13 mouse cellular contexts compared by ENCODE assay signal in the genomic region with DNA sequence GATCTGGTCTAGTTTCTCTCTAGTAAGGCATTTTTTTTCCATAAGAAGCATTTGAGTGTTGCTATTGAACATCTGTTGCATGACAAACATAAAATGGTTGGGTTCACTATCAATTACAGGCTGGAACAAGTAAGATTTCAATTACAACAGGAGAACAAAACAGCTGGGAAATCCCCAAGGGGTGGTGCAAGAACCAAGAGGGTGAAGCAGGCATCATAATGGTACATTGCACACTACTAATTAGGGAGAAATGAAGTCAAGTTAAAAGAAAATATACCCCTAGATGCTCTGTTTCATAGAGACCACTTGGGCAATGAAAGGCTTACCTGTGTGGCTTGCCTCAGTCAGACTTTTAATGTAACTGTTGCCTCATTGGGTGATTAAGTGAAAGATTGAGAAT.
"Had no signal": no experiment of that assay in that cellular context is flagged by ENCODE, and none has a peak within 500 bp of the region (broad histone marks: within the 10 kb centered on the region; RNA-seq: fewer than 3 reads in every experiment).

No protein-coding gene starts in this region.

- ATAC-seq: intestine, embryonic 16.5 days; lung, postnatal 0 days had no signal

- H3K27ac ChIP-seq: kidney, embryonic 15.5 days; limb, embryonic 13.5 days; liver, embryonic 14.5 days had no signal

- H3K9me3 ChIP-seq: kidney, embryonic 15.5 days; limb, embryonic 13.5 days had no signal

- H3K4me1 ChIP-seq: kidney, embryonic 15.5 days; limb, embryonic 13.5 days had no signal

- DNase-seq: kidney, adult 2 months; kidney, postnatal 14 days; left cerebral cortex, postnatal 4 days; lung, adult 2 months; lung, postnatal 36 days; thymus, adult 18-20 months; thymus, postnatal 14 days had no signal

- H3K4me2 ChIP-seq: kidney, embryonic 15.5 days; limb, embryonic 13.5 days had no signal

- H3K9ac ChIP-seq: kidney, embryonic 15.5 days; limb, embryonic 13.5 days; liver, embryonic 14.5 days had no signal

- H3K4me3 ChIP-seq: kidney, embryonic 15.5 days; limb, embryonic 13.5 days; myocyte had no signal

- H3K27me3 ChIP-seq: kidney, embryonic 15.5 days; limb, embryonic 13.5 days had no signal

- H3K36me3 ChIP-seq: kidney, embryonic 15.5 days; limb, embryonic 13.5 days had no signal
